Mouse (Mus musculus) left cerebral cortex, postnatal 4 days (tissue): ENCODE data around the gene Swsap1. TPM values are rescaled to one million over a fixed set of nuclear protein-coding genes. Genes with fewer than 3 reads are reported as not detected.

Source experiments
- DNase-seq: peaks from one replicate; pipeline ENCODE4 v3.0.0-alpha.2; 2022
- intact Hi-C: fragments of 180-260 bp; cut with DNase I; formaldehyde crosslinking; loops from one replicate; pipeline ENCODE4 v1.15.1; 2025
- total RNA-seq, 2 experiments: library from RNA; stranded (reverse); gene quantifications; 2 replicates each; pipeline ENCODE4 v1.2.3; 2021

The Swsap1 gene
- total RNA-seq, 2 experiments from 2014 or later = 11.8 to 12.6 TPM

DNA sequence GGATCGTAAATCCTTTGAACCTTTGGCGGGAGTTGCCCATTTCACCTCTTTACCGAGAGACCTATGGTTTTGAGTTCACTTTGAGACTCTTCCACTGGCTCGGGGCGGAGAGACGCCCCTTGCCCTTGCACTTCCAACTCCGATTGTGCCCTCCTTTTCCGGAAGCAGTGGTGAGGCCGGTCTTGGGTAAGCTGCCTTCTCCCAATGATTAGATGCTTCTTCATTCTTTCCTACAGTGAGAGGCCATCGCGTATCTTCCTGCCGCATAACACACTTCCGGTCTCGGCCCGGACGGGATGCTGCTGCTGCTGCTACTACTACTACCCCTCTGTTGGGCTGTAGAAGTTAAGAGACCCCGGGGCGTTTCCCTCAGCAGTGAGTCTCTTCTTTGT, 47.6 kb downstream of the Swsap1 start:
- intact Hi-C loops = no loop called here
- no peak for DNase-seq

DNA sequence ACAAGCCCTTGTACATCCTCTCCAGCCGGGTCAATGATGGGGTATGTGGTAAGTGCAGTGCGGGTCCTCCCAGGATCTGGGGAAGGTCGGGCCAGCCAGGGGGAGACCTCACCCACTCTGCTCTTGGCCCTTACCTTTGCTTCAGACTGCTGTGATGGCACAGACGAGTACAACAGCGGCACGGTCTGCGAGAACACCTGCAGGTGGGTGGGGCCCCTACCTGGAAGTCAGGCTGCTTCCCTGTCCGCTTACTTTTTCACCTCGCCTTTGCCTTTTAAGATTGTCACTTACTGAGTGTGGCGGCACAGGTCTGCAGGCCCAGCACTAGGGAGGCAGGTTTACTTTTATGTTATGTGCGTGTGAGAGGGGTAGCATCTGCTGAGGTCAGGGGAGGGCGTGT, 49.0 kb downstream of the Swsap1 start:
- no peak for DNase-seq
- intact Hi-C loops = no loop called here

Other genes starting within 250 kb of the Swsap1 start
- 10 to 100 TPM; 25.2 to 32.4 TPM for gene Ldlr, start 232.3 kb upstream of the Swsap1 start, total RNA-seq
- gene Spc24, start 195.5 kb upstream of the Swsap1 start, total RNA-seq = 1 to 10 TPM; 4.9 to 5.9 TPM
- gene Kank2, start 157.0 kb upstream of the Swsap1 start, total RNA-seq = 1 to 10 TPM; 8.7 to 9.7 TPM
- not detected for gene Angptl8, start 120.2 kb upstream of the Swsap1 start, total RNA-seq
- gene Dock6, start 103.1 kb upstream of the Swsap1 start, total RNA-seq = 10 to 100 TPM; 28.9 to 29.2 TPM
- gene Rab3d, start 37.6 kb upstream of the Swsap1 start, total RNA-seq = 10 to 100 TPM; 31.1 to 41.1 TPM
- 10 to 100 TPM; 18.5 to 20.8 TPM for gene Ccdc159, start 28.3 kb upstream of the Swsap1 start, total RNA-seq
- 10 to 100 TPM; 28.1 to 31.6 TPM for gene Tmem205, start 28.2 kb upstream of the Swsap1 start, total RNA-seq
- gene Plppr2, start 18.7 kb upstream of the Swsap1 start, total RNA-seq = 100 to 1,000 TPM; 199 to 225 TPM
- 1 to 10 TPM; 1.9 to 2.4 TPM for gene Epor, start 7.8 kb downstream of the Swsap1 start, total RNA-seq
- gene Rgl3, start 33.7 kb downstream of the Swsap1 start, total RNA-seq = 1 to 10 TPM in 1 of 2 experiments, under 1 TPM in 1; 0.90 to 1.4 TPM
- 1 to 10 TPM; 6.2 to 6.9 TPM for gene Ccdc151, start 46.9 kb downstream of the Swsap1 start, total RNA-seq
- 10 to 100 TPM; 89.6 to 95.2 TPM for gene Prkcsh, start 47.1 kb downstream of the Swsap1 start, total RNA-seq
- 100 to 1,000 TPM; 365 to 366 TPM for gene Elavl3, start 96.3 kb downstream of the Swsap1 start, total RNA-seq
- not detected for gene Gm49318, start 115.5 kb downstream of the Swsap1 start, total RNA-seq
- 10 to 100 TPM; 28.6 to 30.1 TPM for gene Zfp653, start 115.6 kb downstream of the Swsap1 start, total RNA-seq
- gene Ecsit, start 129.7 kb downstream of the Swsap1 start, total RNA-seq = 10 to 100 TPM; 43.2 to 44.6 TPM
- gene Cnn1, start 143.5 kb downstream of the Swsap1 start, total RNA-seq = under 1 TPM in 1 of 2 experiments, not detected in 1; 0.44 TPM
- 10 to 100 TPM; 65.7 to 66.6 TPM for gene Elof1, start 161.4 kb downstream of the Swsap1 start, total RNA-seq
- gene Acp5, start 180.0 kb downstream of the Swsap1 start, total RNA-seq = under 1 TPM; 0.26 to 0.38 TPM
- 10 to 100 TPM; 37.4 to 38.1 TPM for gene Pigyl, start 201.1 kb downstream of the Swsap1 start, total RNA-seq
- gene Zfp872, start 232.3 kb downstream of the Swsap1 start, total RNA-seq = under 1 TPM; 0.78 to 0.83 TPM